Mouse (Mus musculus) liver, embryonic 11.5 days (tissue): Measurements from ENCODE around the gene Fam133b. TPM values are rescaled to one million over a fixed set of nuclear protein-coding genes. Genes with fewer than 3 reads are reported as not detected.
"Not testable (repeated sequence)": the region's sequence is repeated elsewhere in the genome, so short reads cannot be mapped to it uniquely, and the experiment has no call there.

ENCODE experiments used
- ATAC-seq: fragments of 200-750 bp; cut with Nextera tagmentation; replicated peaks from 2 replicates; pipeline ENCODE4 v1.8.0; 2017; ENCODE audit warnings: moderate number of reproducible peaks, mild to moderate bottlenecking, moderate TSS enrichment, moderate library complexity; ENCODE audit not compliant: low FRiP score
- DNase-seq: peaks from one replicate; pipeline ENCODE4 v3.0.0-alpha.2; 2017; ENCODE audit warnings: low spot score
- H3K27ac ChIP-seq: fragments of 300-500 bp; sonication (generic); 2 replicates; pipeline ENCODE4 v1.5.1; 2014; ENCODE audit warnings: mild to moderate bottlenecking, low read depth, low read length, control low read depth
- H3K27me3 ChIP-seq: fragments of 300-500 bp; sonication (generic); replicated peaks from 2 replicates; pipeline ENCODE4 v1.6.1; 2014; ENCODE audit warnings: low read length, mixed read lengths; ENCODE audit not compliant: control insufficient read depth, insufficient read depth
- H3K36me3 ChIP-seq: fragments of 300-500 bp; sonication (generic); 2 replicates; pipeline ENCODE4 v1.6.1; 2014; ENCODE audit warnings: mild to moderate bottlenecking, low read length, moderate library complexity, mixed read lengths; ENCODE audit not compliant: control insufficient read depth, insufficient read depth
- H3K4me1 ChIP-seq: fragments of 300-500 bp; sonication (generic); replicated peaks from 2 replicates; pipeline ENCODE4 v1.6.1; 2014; ENCODE audit warnings: low read length, mixed read lengths; ENCODE audit not compliant: control insufficient read depth, insufficient read depth
- H3K4me2 ChIP-seq: fragments of 300-500 bp; sonication (generic); 2 replicates; pipeline ENCODE4 v1.6.1; 2014; ENCODE audit warnings: mild to moderate bottlenecking, control low read depth, moderate library complexity
- H3K4me3 ChIP-seq: fragments of 300-500 bp; sonication (generic); 2 replicates; pipeline ENCODE4 v1.5.1; 2014; ENCODE audit warnings: low read depth, low read length, control low read depth
- H3K9ac ChIP-seq: fragments of 300-500 bp; sonication (generic); 2 replicates; pipeline ENCODE4 v1.6.1; 2014; ENCODE audit warnings: low read depth, low read length, control low read depth
- H3K9me3 ChIP-seq: fragments of 300-500 bp; sonication (generic); 2 replicates; pipeline ENCODE4 v1.6.1; 2016; ENCODE audit warnings: low read length, inconsistent platforms, mixed read lengths; ENCODE audit not compliant: control insufficient read depth
- WGBS: fragments of 180-500 bp; shearing (Covaris S2); extraction: QIAGEN DNeasy Blood & Tissue Kit; methylation state at CpG from one replicate; pipeline ENCODE4 v1.1.7; 2014; 5-methylcytosine and 5-hydroxymethylcytosine counted together
- polyA plus RNA-seq: library from polyadenylated mRNA; unstranded; fragments of >200 nt; fragmentation: Nextera tagmentation; extraction: Ambion mirVana; gene quantifications from 2 replicates; pipeline ENCODE4 v1.2.1, GENCODE M21; 2014

Fam133b gene
- polyA plus RNA-seq, 1 experiment from 2014 or later, result 28.4 TPM

DNA sequence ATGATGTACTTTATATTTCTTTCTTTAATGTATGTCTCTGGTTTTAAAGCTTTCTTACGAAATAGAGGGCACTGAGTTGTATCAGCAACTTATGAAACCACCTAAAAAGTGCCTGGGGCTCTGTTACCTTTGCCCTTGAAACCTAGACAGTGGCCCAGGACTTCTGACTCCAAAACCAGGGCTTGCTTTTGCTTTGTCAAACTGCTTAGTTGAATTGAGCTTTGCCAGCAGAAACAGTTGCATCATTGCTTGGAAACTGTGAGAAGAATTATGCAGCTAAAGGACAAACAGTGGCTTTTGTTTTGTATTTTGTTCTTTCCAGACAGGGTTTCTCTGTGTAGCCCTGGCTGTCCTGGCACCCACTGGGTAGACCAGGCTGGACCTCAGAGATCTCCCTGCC lies 56.7 kb downstream of the Fam133b start:
- Histone ChIP-seq H3K36me3 (no peaks in the 10 kb centered on the region; the same call in 1 of the 2 replicates), H3K9ac (no peak overlapping the region), H3K4me3 (no peak overlapping the region), H3K27ac (no peak overlapping the region), H3K4me2 (no peak overlapping the region), H3K4me1 (peaks cover under 1% of the 10 kb centered on the region; the same call in 1 of the 2 replicates), H3K27me3 (no peaks in the 10 kb centered on the region), H3K9me3 (no peaks in the 10 kb centered on the region)
- DNase-seq (no peak), ATAC-seq (no peak)
- 79% methylated on average over 1 of the region's 1 CpGs for WGBS

DNA sequence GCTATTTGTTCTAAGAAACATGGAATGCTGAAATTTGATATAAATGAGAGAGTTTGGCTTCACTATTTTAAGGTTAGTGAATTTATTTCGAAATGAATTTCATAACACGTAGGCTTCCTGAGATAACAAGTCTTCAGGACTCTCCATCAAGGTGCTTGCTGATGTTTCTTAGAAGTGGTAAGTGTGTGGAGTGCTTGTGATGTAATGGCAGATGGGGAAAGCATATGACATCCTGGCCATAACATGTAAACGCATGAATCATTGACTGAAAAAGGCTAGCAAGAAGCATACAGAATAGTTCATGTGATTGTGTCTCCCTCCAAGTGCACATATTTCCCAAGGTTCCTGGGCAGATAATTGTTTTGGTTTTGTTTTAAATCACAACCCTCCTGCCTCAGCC lies 57.2 kb downstream of the Fam133b start:
- ATAC-seq (no peak), DNase-seq (no peak)
- H3K9me3 ChIP-seq, result no peaks in the 10 kb centered on the region
- H3K27me3 ChIP-seq, result no peaks in the 10 kb centered on the region
- 82% methylated on average over 3 of the region's 3 CpGs for WGBS
- no peaks in the 10 kb centered on the region; the same call in 1 of the 2 replicates for H3K4me1 ChIP-seq
- H3K9ac ChIP-seq, result no peak overlapping the region
- H3K27ac ChIP-seq, result no peak overlapping the region
- H3K36me3 ChIP-seq, result peaks cover 5% of the 10 kb centered on the region; the same call in 1 of the 2 replicates
- no peak overlapping the region for H3K4me2 ChIP-seq
- no peak overlapping the region for H3K4me3 ChIP-seq

DNA sequence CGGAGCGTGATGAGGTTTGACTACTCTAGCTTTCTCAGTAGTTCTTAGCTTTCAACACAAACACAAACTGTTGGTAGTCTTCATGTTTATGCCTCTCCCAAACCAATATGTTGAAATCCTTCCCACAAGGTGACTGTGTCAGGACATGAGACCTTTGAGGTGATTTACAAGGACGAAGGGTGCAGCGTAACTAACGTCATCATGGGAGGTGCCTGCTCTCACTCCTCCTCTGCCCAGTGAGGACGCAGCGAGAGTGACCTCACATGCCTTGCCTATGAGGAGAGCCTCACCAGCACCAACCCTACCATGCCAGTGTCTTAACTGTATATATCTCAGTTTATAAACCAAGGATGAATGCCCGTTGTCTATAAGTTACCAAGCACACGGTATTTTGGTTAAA lies 63.5 kb downstream of the Fam133b start:
- Histone ChIP-seq H3K27ac (no peak overlapping the region), H3K4me3 (no peak overlapping the region), H3K9ac (no peak overlapping the region), H3K27me3 (no peaks in the 10 kb centered on the region), H3K4me1 (no peaks in the 10 kb centered on the region), H3K9me3 (no peaks in the 10 kb centered on the region), H3K36me3 (peaks cover 5% of the 10 kb centered on the region; the same call in 1 of the 2 replicates), H3K4me2 (no peak overlapping the region)
- WGBS, result 94% methylated on average over 9 of the region's 9 CpGs
- ATAC-seq (no peak), DNase-seq (no peak)

DNA sequence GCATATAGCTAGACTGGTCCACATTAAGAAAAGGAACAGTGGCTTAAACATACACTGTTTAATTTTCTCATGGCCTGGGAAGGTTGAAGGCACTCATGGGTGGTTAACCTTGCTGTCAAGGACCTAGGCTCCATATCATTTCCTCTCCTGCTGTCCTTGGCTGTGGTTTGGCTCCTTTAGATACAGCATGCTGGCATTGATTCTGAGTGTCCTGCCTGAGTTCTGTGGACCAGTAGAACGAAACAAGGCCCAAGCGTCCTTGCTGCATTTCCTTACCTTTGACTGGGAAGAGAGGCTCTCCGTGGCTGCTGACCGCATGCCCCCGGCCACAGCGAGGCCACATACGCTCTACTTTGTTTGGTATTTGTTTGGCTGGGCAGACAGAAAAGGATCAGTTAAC lies 65.6 kb downstream of the Fam133b start:
- no peaks in the 10 kb centered on the region for H3K9me3 ChIP-seq
- H3K4me3 ChIP-seq, result no peak overlapping the region
- ATAC-seq (no peak), DNase-seq (no peak)
- no peak overlapping the region for H3K9ac ChIP-seq
- H3K4me1 ChIP-seq, result no peaks in the 10 kb centered on the region
- H3K27me3 ChIP-seq, result no peaks in the 10 kb centered on the region
- no peak overlapping the region for H3K4me2 ChIP-seq
- H3K27ac ChIP-seq, result no peak overlapping the region
- WGBS, result 96% methylated on average over 7 of the region's 7 CpGs
- H3K36me3 ChIP-seq, result peaks cover 9% of the 10 kb centered on the region

DNA sequence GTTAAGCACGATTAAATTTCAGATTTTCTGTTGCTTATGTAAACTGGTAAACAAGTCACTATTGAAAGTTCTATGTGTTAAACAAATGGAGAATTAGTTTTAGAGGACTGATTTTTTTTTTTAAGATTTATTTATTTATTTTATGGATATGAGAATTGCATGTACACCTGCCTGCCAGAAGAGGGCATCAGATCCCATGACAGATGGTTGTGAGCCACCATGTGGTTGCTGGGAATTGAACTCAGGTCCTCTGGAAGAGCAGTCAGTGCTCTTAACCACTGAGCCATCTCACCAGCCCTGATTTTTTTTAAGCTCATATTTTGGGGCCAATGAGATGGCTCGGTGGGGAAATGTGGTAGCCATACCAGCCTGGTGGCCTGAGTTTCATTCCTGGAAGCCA lies 68.2 kb downstream of the Fam133b start:
- WGBS, result 89% methylated on average over 2 of the region's 2 CpGs
- H3K4me2 ChIP-seq, H3K27me3 ChIP-seq, H3K4me1 ChIP-seq, DNase-seq, ATAC-seq, H3K9me3 ChIP-seq, H3K4me3 ChIP-seq, H3K9ac ChIP-seq, H3K27ac ChIP-seq, H3K36me3 ChIP-seq: not testable (repeated sequence)

Other genes with a start within 250 kb of the Fam133b start
- gene Cdk6, start 202.3 kb upstream of the Fam133b start, polyA plus RNA-seq, result 49.1 and 51.2 TPM in 2 replicates
- gene 1700109H08Rik, start 27.7 kb downstream of the Fam133b start, polyA plus RNA-seq, result 1.8 and 3.1 TPM in 2 replicates
- gene Pex1, start 52.2 kb downstream of the Fam133b start, polyA plus RNA-seq, result 7.7 and 9.3 TPM in 2 replicates
- 12.7 and 13.0 TPM in 2 replicates for gene Rbm48, start 52.8 kb downstream of the Fam133b start, polyA plus RNA-seq
- gene Tmbim7, start 107.3 kb downstream of the Fam133b start, polyA plus RNA-seq, result not detected in 2 replicates
- gene Gatad1, start 113.4 kb downstream of the Fam133b start, polyA plus RNA-seq, result 43.2 and 45.7 TPM in 2 replicates